Mouse (Mus musculus) spleen, adult 2 months (tissue): ENCODE results near the gene Krtap5-5.

Experiments used
- CTCF ChIP-seq: fragments of 200-500 bp; IDR thresholded peaks from 2 replicates; pipeline ENCODE4 v1.5.1; 2011; ENCODE audit warnings: mild to moderate bottlenecking, inconsistent platforms; ENCODE audit not compliant: insufficient read depth, insufficient read length, insufficient replicate concordance; ENCODE audit errors: extremely low read depth
- POLR2A ChIP-seq: fragments of 200-500 bp; IDR thresholded peaks from 2 replicates; pipeline ENCODE4 v1.6.1; 2011; ENCODE audit warnings: low read depth, low read length, inconsistent platforms

DNA sequence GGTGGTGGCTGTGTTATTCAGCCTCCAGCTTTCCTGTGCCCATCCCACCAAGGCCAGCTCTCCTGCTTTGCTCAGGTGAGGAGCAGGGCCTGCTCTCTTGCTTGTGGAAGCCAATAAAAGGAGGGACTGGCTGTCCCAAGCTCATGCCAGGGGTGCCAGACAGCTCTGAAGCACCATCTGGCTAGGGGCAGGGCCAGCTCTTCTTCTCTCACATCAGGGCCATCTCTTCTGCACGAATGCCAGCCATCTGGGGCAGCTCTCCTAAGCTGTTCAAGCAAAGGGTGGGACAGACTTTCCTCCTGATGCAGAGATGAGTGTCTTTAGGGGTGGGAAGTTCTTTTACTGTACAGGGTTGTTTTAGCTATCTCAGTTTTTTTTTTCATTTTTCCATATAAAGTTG lies 48.8 kb downstream of the Krtap5-5 start:
- TF ChIP-seq CTCF (no peak), POLR2A (no peak)
